Mouse (Mus musculus) liver, embryonic 14 days (tissue): ENCODE measurements around the gene Pdf. TPM values are rescaled to one million over a fixed set of nuclear protein-coding genes. Genes with fewer than 3 reads are reported as not detected.

Experiments used
- polyA plus RNA-seq: library from polyadenylated mRNA; depleted of rRNA; stranded (reverse); fragments of >200 nt; gene quantifications from 2 replicates; pipeline ENCODE4 v1.2.3, GENCODE M21; 2012; rRNA removed

Pdf gene
- 9.3 and 11.9 TPM in 2 replicates for polyA plus RNA-seq

GRCm38 (mm10) chr8:107048061-107048941, at the start of gene Pdf:
Gene Pdf, minus strand, starts transcription at chr8:107048614.

GRCm38 (mm10) chr8:107096366-107097036, 48.1 kb upstream of the Pdf start, which contains the start of gene Terf2:
Gene Terf2, minus strand, starts transcription at chr8:107096547.

GRCm38 (mm10) chr8:107065511-107066496, 17.4 kb upstream of the Pdf start, which contains the start of gene Tmed6:
Gene Tmed6, minus strand, starts transcription at chr8:107065644.

GRCm38 (mm10) chr8:107056076-107056972, 7.9 kb upstream of the Pdf start, which contains the start of the genes Cog8 and Nip7:
Gene Cog8, minus strand, starts transcription at chr8:107056689.
Gene Nip7, plus strand, starts transcription at chr8:107056877.

GRCm38 (mm10) chr8:107030650-107031576, 17.5 kb downstream of the Pdf start, which contains the start of gene Vps4a:
Gene Vps4a, plus strand, starts transcription at chr8:107031222.

Other genes with a start within 250 kb of the Pdf start
- gene Has3, start 178.4 kb downstream of the Pdf start, polyA plus RNA-seq: 0.03 and 0.07 TPM in 2 replicates
- gene Utp4, start 155.0 kb downstream of the Pdf start, polyA plus RNA-seq: 23.5 and 30.2 TPM in 2 replicates
- 0.68 and 0.74 TPM in 2 replicates for gene Sntb2, start 112.9 kb downstream of the Pdf start, polyA plus RNA-seq
- 13.1 and 13.6 TPM in 2 replicates for gene Vps4a, start 17.4 kb downstream of the Pdf start, polyA plus RNA-seq
- 12.4 and 15.1 TPM in 2 replicates for gene Cog8, start 8.1 kb upstream of the Pdf start, polyA plus RNA-seq
- 27.4 and 30.8 TPM in 2 replicates for gene Nip7, start 8.3 kb upstream of the Pdf start, polyA plus RNA-seq
- 0.98 and 1.3 TPM in 2 replicates for gene Tmed6, start 17.0 kb upstream of the Pdf start, polyA plus RNA-seq
- gene Terf2, start 47.9 kb upstream of the Pdf start, polyA plus RNA-seq: 8.4 and 9.6 TPM in 2 replicates
- gene Cyb5b, start 102.0 kb upstream of the Pdf start, polyA plus RNA-seq: 21.7 and 23.9 TPM in 2 replicates
- 4.6 and 5.1 TPM in 2 replicates for gene Nfat5, start 244.9 kb upstream of the Pdf start, polyA plus RNA-seq